Mouse (Mus musculus) midbrain, embryonic 16.5 days (tissue): Measurements from ENCODE around the gene Zc3h7b. TPM values are rescaled to one million over a fixed set of nuclear protein-coding genes. Genes with fewer than 3 reads are reported as not detected.

ENCODE experiments used
- ATAC-seq: fragments of 200-750 bp; cut with Nextera tagmentation; 2 replicates; pipeline ENCODE4 v1.8.0; 2017; ENCODE audit warnings: moderate TSS enrichment
- H3K27ac ChIP-seq: fragments of 300-500 bp; sonication (generic); 2 replicates; pipeline ENCODE4 v1.5.1; 2014; ENCODE audit warnings: mild to moderate bottlenecking, low read length, mixed read lengths
- H3K27me3 ChIP-seq: fragments of 300-500 bp; sonication (generic); 2 replicates; pipeline ENCODE4 v1.6.1; 2014; ENCODE audit warnings: low read depth, low read length, mixed read lengths; ENCODE audit not compliant: control insufficient read depth, insufficient read depth
- H3K36me3 ChIP-seq: fragments of 300-500 bp; sonication (generic); 2 replicates; pipeline ENCODE4 v1.6.1; 2014; ENCODE audit warnings: mild to moderate bottlenecking, low read length, moderate library complexity, mixed read lengths; ENCODE audit not compliant: control insufficient read depth, insufficient read depth
- H3K4me1 ChIP-seq: fragments of 300-500 bp; sonication (generic); 2 replicates; pipeline ENCODE4 v1.6.1; 2014; ENCODE audit warnings: mild to moderate bottlenecking, low read length, mixed read lengths; ENCODE audit not compliant: control insufficient read depth, insufficient read depth
- H3K4me2 ChIP-seq: fragments of 300-500 bp; sonication (generic); 2 replicates; pipeline ENCODE4 v1.6.1; 2014; ENCODE audit warnings: mild to moderate bottlenecking, low read length, mixed read lengths
- H3K4me3 ChIP-seq: fragments of 300-500 bp; sonication (generic); 2 replicates; pipeline ENCODE4 v1.5.1; 2014; ENCODE audit warnings: low read depth, mild to moderate bottlenecking, low read length, moderate library complexity, mixed read lengths
- H3K9ac ChIP-seq: fragments of 300-500 bp; sonication (generic); 2 replicates; pipeline ENCODE4 v1.6.1; 2014; ENCODE audit warnings: low read depth, low read length, mixed read lengths
- H3K9me3 ChIP-seq: fragments of 300-500 bp; sonication (generic); replicated peaks from 2 replicates; pipeline ENCODE4 v1.6.1; 2014; ENCODE audit warnings: mild to moderate bottlenecking, low read length, mixed read lengths; ENCODE audit not compliant: control insufficient read depth, poor library complexity, severe bottlenecking
- WGBS: fragments of 180-500 bp; shearing (Covaris S2); extraction: QIAGEN DNeasy Blood & Tissue Kit; methylation state at CpG from one replicate; pipeline ENCODE4 v1.1.7; 2014; 5-methylcytosine and 5-hydroxymethylcytosine counted together
- polyA plus RNA-seq: library from polyadenylated mRNA; unstranded; fragments of >200 nt; fragmentation: Nextera tagmentation; extraction: Ambion mirVana; gene quantifications from 2 replicates; pipeline ENCODE4 v1.2.1, GENCODE M21; 2015

Zc3h7b gene
- polyA plus RNA-seq, 1 experiment from 2014 or later, result 54.2 TPM

- H3K36me3 ChIP-seq, result peaks cover 6% of the 10 kb centered on the region
- no peaks in the 10 kb centered on the region for H3K9me3 ChIP-seq
- H3K4me3 ChIP-seq, result no peak overlapping the region
- peak; percentile 85 for ATAC-seq
- 0 out of 2 replicates have a peak overlapping the region, but pooled peaks have one; percentile 24 for H3K27ac ChIP-seq
- H3K27me3 ChIP-seq, result no peaks in the 10 kb centered on the region
- peak overlapping the region; percentile 23; the same call in 1 of the 2 replicates for H3K4me2 ChIP-seq
- H3K4me1 ChIP-seq, result peaks cover 3% of the 10 kb centered on the region; the same call in 1 of the 2 replicates
- H3K9ac ChIP-seq, result 0 out of 2 replicates have a peak overlapping the region, but pooled peaks have one; percentile 20
- WGBS, result 14% methylated on average over 24 of the region's 24 CpGs
Observed at GRCm38 (mm10) chr15:81831136-81831825, 86.4 kb downstream of the Zc3h7b start.

- no peak for ATAC-seq
- no peaks in the 10 kb centered on the region for H3K9me3 ChIP-seq
- no peak overlapping the region for H3K4me3 ChIP-seq
- WGBS, result 94% methylated on average over 3 of the region's 3 CpGs
- H3K4me1 ChIP-seq, result peaks cover 3% of the 10 kb centered on the region; the same call in 1 of the 2 replicates
- H3K9ac ChIP-seq, result no peak overlapping the region
- no peak overlapping the region for H3K4me2 ChIP-seq
- no peak overlapping the region for H3K27ac ChIP-seq
- 0 out of 2 replicates have a peak, but pooled peaks cover 3% of the 10 kb centered on the region for H3K36me3 ChIP-seq
- no peaks in the 10 kb centered on the region for H3K27me3 ChIP-seq
Observed at GRCm38 (mm10) chr15:81832219-81832618, 87.4 kb downstream of the Zc3h7b start.

- H3K36me3 ChIP-seq, result 0 out of 2 replicates have a peak, but pooled peaks cover 2% of the 10 kb centered on the region
- H3K4me3 ChIP-seq, result no peak overlapping the region
- ATAC-seq, result no peak
Observed at GRCm38 (mm10) chr15:81833481-81833880, 88.6 kb downstream of the Zc3h7b start.

DNA sequence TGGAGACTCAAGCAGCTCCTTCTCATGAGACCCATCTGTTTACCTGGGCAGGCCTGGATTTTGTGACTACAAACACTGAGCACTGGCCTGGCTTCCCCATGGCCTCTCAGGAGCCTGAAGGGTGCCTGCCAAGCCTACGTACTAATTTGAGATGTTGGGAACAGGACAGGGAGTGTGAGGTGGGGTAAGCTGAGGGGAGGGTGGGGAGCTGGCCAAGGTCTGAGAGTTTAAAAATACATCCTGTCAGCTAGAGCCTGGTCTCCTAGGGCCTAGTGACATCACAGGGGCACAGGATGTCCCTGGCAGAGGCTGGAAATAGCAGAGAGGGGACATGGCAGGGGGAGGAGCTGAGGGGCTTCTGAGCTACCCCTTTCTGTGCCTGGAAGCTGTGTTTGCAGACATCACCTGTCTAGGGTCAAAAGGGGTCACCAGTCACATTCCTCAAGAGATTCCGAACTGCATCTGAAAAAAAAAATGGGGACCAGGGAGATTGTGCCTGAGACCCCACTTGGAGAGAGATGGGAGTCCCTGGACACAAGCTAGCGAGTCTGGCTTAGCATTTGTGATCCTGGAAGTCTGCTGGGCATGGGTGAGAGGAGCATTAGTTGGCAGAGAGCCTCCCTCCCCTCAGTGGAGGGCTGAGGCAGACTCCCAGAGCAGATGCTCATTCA lies 89.4 kb downstream of the Zc3h7b start:
- ATAC-seq, result no peak
- WGBS, result 61% methylated on average over 3 of the region's 3 CpGs
- Histone ChIP-seq H3K27ac (no peak overlapping the region), H3K36me3 (no peaks in the 10 kb centered on the region), H3K4me3 (no peak overlapping the region), H3K4me1 (peaks cover 3% of the 10 kb centered on the region; the same call in 1 of the 2 replicates), H3K9ac (no peak overlapping the region), H3K4me2 (no peak overlapping the region), H3K27me3 (no peaks in the 10 kb centered on the region), H3K9me3 (no peaks in the 10 kb centered on the region)

More at GRCm38 (mm10) chr15:81833481-81833880, 88.6 kb downstream of the Zc3h7b start:
- no peaks in the 10 kb centered on the region for H3K9me3 ChIP-seq
- peaks cover 3% of the 10 kb centered on the region; the same call in 1 of the 2 replicates for H3K4me1 ChIP-seq
- no peak overlapping the region for H3K27ac ChIP-seq
- H3K27me3 ChIP-seq, result no peaks in the 10 kb centered on the region
- WGBS, result 74% methylated on average over 4 of the region's 4 CpGs
- no peak overlapping the region for H3K4me2 ChIP-seq
- H3K9ac ChIP-seq, result no peak overlapping the region

GRCm38 (mm10) chr15:81835007-81835880 lies 90.4 kb downstream of the Zc3h7b start:
- Histone ChIP-seq H3K9ac (no peak overlapping the region), H3K27me3 (no peaks in the 10 kb centered on the region), H3K4me1 (peaks cover 3% of the 10 kb centered on the region; the same call in 1 of the 2 replicates), H3K4me2 (no peak overlapping the region), H3K27ac (no peak overlapping the region), H3K9me3 (no peaks in the 10 kb centered on the region), H3K36me3 (no peaks in the 10 kb centered on the region), H3K4me3 (no peak overlapping the region)
- 81% methylated on average over 10 of the region's 10 CpGs for WGBS
- no peak for ATAC-seq

- Histone ChIP-seq H3K9me3 (no peaks in the 10 kb centered on the region), H3K4me3 (peak overlapping the region; percentile 11; the same call in 1 of the 2 replicates), H3K27me3 (no peaks in the 10 kb centered on the region), H3K9ac (no peak overlapping the region; the same call in 1 of the 2 replicates), H3K27ac (no peak overlapping the region), H3K4me1 (peaks cover under 1% of the 10 kb centered on the region; the same call in 1 of the 2 replicates), H3K36me3 (no peaks in the 10 kb centered on the region), H3K4me2 (peak overlapping the region; percentile 44)
- WGBS, result 2% methylated on average over 33 of the region's 33 CpGs
- ATAC-seq, result peak; percentile 66
Observed at GRCm38 (mm10) chr15:81836124-81836821, 91.4 kb downstream of the Zc3h7b start.

DNA sequence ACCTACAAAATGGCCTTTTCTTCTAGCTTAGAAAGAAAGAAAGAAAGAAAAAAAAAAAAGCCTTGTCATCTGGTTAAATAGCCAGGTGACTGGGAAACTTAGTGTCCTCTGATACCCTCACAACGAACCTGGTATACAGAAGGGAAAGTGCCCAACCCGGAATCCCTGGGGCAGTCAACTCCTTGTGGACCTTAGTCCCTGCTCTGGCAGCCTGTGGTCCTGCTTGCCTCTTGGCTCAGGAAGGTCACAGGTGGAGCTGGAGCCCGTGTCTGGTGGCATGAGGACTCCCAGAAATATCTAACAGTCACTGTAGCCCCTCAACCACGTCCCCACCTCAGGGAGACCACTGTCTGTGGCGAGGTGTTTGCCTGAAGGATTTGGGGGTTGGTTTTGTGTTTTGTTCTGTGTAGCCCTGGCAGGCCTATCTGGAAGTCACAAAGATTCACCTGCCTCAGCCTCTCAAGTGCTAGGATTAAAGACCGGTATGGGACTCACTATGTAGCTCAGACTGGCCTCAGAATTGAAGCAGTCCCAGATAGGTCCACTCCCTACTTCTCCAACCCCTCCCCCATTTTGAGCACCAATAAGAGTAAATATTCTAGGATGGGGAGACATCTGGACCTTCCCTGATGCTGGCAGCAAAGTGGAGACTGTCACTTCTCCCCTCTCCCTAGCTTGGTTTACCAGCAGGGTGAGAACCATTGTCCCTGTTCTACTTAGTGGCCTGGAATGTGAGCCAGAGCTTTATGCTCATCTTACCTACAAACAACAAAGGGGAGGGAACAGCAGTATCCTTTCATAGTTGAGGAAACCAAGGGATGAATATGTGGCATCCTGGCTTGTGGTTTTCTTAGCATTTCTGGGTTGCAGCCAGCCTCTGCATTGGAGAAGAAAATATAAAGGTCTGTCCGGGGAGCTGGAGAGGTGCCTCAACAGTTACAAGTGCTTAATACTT lies 92.4 kb downstream of the Zc3h7b start:
- no peak for ATAC-seq
- Histone ChIP-seq H3K27ac (no peak overlapping the region), H3K27me3 (no peaks in the 10 kb centered on the region), H3K4me2 (no peak overlapping the region), H3K4me1 (no peaks in the 10 kb centered on the region), H3K36me3 (no peaks in the 10 kb centered on the region), H3K9me3 (no peaks in the 10 kb centered on the region), H3K4me3 (no peak overlapping the region), H3K9ac (no peak overlapping the region)
- 67% methylated on average over 7 of the region's 7 CpGs for WGBS
